Mouse (Mus musculus) central nervous system, embryonic 14 days (tissue): ENCODE measurements around the gene Sh2d5. TPM values are rescaled to one million over a fixed set of nuclear protein-coding genes. Genes with fewer than 3 reads are reported as not detected.

Experiments
- polyA plus RNA-seq: library from polyadenylated mRNA; depleted of rRNA; stranded (reverse); fragments of >200 nt; gene quantifications from 2 replicates; pipeline ENCODE4 v1.2.3, GENCODE M21; 2012; rRNA removed

Gene Sh2d5
- polyA plus RNA-seq: 15.4 and 18.3 TPM in 2 replicates

DNA sequence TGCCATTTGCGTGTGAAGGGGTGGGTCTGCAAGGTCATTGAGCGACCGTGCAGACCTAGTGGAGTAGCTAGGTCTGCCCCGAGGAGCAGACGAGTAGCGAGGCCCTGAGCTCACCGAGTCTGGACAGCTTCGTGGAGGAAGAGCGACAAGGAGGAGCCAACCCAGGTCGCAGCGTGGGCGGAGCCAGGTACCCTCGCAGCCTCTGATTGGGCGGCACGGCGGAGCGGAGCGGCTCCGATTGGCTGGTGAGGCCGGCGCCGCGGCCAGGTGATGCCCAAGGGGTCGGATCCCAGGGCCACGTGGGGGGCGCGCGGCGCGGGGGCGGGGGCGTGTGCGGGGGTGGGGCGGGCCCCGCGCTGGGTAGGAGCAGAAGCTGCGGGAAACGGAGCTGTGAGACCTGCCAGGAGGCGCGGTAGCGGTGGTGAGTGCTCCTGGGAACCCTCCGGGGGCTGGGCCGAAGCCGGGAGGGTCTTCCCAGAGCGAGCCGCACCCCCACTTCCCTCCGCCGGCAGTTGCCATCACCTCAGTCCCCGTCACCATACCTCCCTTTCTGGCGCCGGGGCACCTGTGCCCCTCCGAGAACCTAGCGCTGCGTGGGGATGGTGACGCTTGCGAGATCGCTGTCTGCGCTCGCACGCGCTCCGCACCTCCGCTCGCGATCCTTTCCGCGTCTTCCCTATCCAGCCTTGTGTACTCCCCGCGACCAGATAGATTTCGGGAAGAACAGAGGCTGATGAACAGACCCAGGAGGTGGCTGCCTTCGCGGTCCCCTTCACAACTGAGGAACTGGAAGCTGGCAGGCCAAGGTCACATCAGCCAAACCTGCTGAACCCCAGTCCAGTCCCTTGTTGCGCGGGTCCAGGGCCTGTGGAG, at the start of gene Sh2d5, which contains the start of gene Kif17:
Gene Sh2d5 (plus strand): TSS at position 316 of the 873 bp plus-strand sequence.
Gene Kif17 (plus strand): TSS at position 348 of the 873 bp plus-strand sequence.

DNA sequence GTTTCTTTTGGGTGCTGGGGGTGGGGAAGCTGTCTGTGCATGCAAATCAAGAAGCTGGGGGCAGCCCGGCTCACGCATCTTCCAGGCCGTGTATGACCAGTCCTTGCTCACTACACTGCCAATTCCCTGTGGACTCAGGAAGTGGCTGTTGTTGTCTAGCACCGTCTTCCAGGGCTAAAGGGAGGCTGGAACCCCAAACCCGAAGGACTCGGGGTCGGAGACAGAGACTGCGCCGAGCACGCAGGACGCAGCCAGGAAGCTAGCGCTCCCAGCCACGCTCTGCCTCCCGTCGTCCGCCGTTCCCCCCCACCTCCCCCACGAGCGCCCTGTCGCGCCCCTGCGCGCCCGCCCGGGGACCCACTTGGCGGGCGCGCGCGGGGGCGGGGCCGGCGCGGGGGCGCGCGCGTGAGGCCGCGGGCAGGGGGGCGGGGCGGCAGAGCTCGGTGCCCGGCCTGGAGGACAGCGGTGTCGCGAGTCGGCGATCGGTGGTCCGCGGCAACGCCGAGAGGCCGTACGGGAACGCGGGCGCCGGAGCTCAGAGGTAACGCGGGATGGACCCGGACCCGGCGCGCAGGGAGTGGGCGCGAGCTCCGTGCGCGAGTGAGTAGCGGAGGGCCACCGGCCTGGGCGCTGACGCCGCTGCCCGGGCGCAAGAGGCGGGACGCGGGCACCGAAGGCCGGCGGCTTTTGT, 33.9 kb upstream of the Sh2d5 start, which contains the start of gene Hp1bp3:
Gene Hp1bp3 (plus strand): TSS at position 97 of the 691 bp plus-strand sequence.

DNA sequence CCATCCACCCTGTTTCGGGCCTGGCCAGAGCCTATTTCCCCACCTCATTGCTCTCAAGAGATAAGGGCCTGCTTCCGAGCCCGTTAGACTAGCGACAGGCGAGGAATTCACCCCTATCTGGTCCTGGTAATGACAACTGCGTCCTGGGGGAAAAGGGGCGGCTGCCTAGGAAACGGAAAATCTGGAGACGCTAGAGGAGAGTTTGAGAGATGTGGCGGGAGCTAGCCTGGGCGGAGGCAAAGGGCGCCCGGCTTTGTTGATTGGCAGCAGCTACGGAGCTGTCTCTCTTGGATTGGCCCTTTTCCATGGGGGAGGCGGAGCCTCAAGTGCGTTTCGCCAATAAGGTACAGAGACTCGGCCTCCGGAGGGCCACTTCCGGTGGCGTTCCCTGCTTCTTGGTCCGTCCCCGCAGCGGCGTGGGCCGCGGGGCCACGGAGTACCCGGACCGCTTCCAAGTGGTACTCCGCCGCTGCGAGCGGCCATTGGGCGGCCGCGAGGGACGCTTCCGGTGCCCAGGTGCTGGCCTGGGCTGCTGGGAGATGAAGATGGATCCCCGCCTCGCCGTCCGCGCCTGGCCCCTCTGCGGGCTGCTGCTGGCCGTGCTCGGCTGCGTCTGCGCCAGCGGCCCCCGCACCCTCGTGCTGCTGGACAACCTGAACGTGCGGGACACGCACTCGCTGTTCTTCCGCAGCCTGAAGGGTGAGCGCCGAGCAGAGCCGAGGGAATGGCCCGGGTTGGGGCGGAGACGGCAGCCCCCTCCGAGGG, 54.3 kb downstream of the Sh2d5 start, which contains the start of gene Ddost:
Gene Ddost (plus strand): TSS at position 391 of the 765 bp plus-strand sequence.

Other genes starting within 250 kb of the Sh2d5 start
- gene Hp1bp3, start 34.1 kb upstream of the Sh2d5 start, polyA plus RNA-seq: 197 and 218 TPM in 2 replicates
- gene Kif17, start within 50 bp of the Sh2d5 start, polyA plus RNA-seq: 2.6 and 3.3 TPM in 2 replicates
- 147 and 192 TPM in 2 replicates for gene Ddost, start 54.3 kb downstream of the Sh2d5 start, polyA plus RNA-seq
- 71.1 and 71.6 TPM in 2 replicates for gene Pink1, start 75.9 kb downstream of the Sh2d5 start, polyA plus RNA-seq
- gene Cda, start 117.6 kb downstream of the Sh2d5 start, polyA plus RNA-seq: 2.0 and 2.7 TPM in 2 replicates
- gene Fam43b, start 146.1 kb downstream of the Sh2d5 start, polyA plus RNA-seq: 2.4 and 2.7 TPM in 2 replicates
- 18.8 and 23.8 TPM in 2 replicates for gene Mul1, start 184.3 kb downstream of the Sh2d5 start, polyA plus RNA-seq
- 29.1 and 30.4 TPM in 2 replicates for gene Camk2n1, start 203.9 kb downstream of the Sh2d5 start, polyA plus RNA-seq